Mouse (Mus musculus) midbrain, embryonic 12.5 days (tissue): ENCODE measurements around the gene Lonp2. TPM values are rescaled to one million over a fixed set of nuclear protein-coding genes. Genes with fewer than 3 reads are reported as not detected.

Experiments
- ATAC-seq: fragments of 200-750 bp; cut with Nextera tagmentation; 2 replicates; pipeline ENCODE4 v1.8.0; 2017; ENCODE audit warnings: low read depth, moderate TSS enrichment, moderate library complexity; ENCODE audit not compliant: low FRiP score
- H3K27ac ChIP-seq: fragments of 300-500 bp; sonication (generic); replicated peaks from 2 replicates; pipeline ENCODE4 v1.5.1; 2016; ENCODE audit warnings: mild to moderate bottlenecking
- H3K27me3 ChIP-seq: fragments of 300-500 bp; sonication (generic); 2 replicates; pipeline ENCODE4 v1.6.1; 2016; ENCODE audit warnings: mild to moderate bottlenecking
- H3K36me3 ChIP-seq: fragments of 300-500 bp; sonication (generic); 2 replicates; pipeline ENCODE4 v1.6.1; 2016
- H3K4me1 ChIP-seq: fragments of 300-500 bp; sonication (generic); 2 replicates; pipeline ENCODE4 v1.6.1; 2016
- H3K4me2 ChIP-seq: fragments of 300-500 bp; sonication (generic); replicated peaks from 2 replicates; pipeline ENCODE4 v1.6.1; 2016; ENCODE audit warnings: mild to moderate bottlenecking, moderate library complexity
- H3K4me3 ChIP-seq: fragments of 300-500 bp; sonication (generic); 2 replicates; pipeline ENCODE4 v1.5.1; 2016; ENCODE audit warnings: mild to moderate bottlenecking
- H3K9ac ChIP-seq: fragments of 300-500 bp; sonication (generic); replicated peaks from 2 replicates; pipeline ENCODE4 v1.6.1; 2016; ENCODE audit warnings: mild to moderate bottlenecking, moderate library complexity
- H3K9me3 ChIP-seq: fragments of 300-500 bp; sonication (generic); 2 replicates; pipeline ENCODE4 v1.6.1; 2016; ENCODE audit warnings: mild to moderate bottlenecking
- whole genome bisulfite sequencing: fragments of 180-500 bp; shearing (Covaris S2); methylation state at CpG from one replicate; pipeline ENCODE4 v1.1.7; 2016; 5-methylcytosine and 5-hydroxymethylcytosine counted together
- polyA plus RNA-seq: library from polyadenylated mRNA; unstranded; fragments of >200 nt; fragmentation: Nextera tagmentation; extraction: Ambion mirVana; gene quantifications from 2 replicates; pipeline ENCODE4 v1.2.1, GENCODE M21; 2016

Gene Lonp2
- polyA plus RNA-seq, 1 experiment from 2014 or later: 76.7 TPM

DNA sequence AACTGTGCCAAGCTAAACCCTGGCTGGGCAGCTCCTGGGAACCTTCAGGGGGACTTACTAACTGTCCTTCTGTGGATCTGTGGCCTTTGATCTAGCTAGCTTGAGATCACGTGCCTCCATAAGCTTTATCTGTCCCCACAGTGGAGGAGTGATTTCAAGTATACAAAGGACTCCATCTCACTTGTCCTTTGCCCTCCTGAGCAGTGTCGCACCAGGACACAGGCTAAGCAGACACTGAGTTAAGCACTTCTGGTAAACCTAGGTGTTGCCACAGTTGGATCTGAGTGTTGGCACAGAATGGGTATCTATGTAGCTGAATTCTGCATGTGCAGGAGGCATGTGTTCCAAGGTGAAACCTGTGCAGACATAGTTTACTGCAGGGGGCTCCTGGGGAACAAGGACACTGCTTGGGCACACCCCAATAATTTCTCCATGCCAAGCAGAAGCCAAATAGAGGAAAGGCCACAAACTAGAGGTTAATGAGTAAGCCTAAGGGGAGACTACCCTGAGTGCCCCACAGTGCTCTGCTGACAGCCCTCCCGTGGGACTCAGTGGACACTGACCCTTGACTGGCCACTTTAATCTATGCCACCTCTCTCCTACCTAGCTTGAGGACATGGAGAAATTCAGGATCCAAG lies 29.6 kb upstream of the Lonp2 start:
- ATAC-seq: no peak
- H3K4me3 ChIP-seq: no peak overlapping the region
- no peaks in the 10 kb centered on the region for H3K36me3 ChIP-seq
- no peaks in the 10 kb centered on the region for H3K9me3 ChIP-seq
- no peaks in the 10 kb centered on the region for H3K4me1 ChIP-seq
- H3K27me3 ChIP-seq: no peaks in the 10 kb centered on the region
- no peak overlapping the region for H3K9ac ChIP-seq
- WGBS: 72% methylated on average over 3 of the region's 3 CpGs
- H3K4me2 ChIP-seq: no peak overlapping the region
- H3K27ac ChIP-seq: no peak overlapping the region

DNA sequence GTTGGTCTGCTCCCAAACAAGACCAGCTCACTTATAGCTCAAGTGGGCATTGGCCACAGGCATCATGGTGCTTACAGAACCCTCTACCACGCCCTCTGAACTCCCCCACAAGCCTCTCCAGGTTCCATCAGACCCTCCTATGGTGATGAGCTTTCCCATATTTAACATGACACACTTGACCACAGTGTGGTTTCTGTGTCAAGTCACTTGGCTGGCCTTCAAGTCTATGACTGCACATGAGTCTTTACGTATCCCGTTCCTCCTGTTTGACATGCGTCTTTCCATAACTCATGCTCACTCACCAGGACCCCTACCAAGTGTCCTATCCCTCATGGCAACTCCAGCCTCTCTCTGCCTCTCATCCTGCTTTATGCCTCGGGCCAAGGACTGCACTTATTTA lies 28.2 kb upstream of the Lonp2 start:
- WGBS: 85% methylated on average over 5 of the region's 5 CpGs
- Histone ChIP-seq H3K9me3 (no peaks in the 10 kb centered on the region), H3K27me3 (no peaks in the 10 kb centered on the region), H3K27ac (no peak overlapping the region), H3K4me1 (no peaks in the 10 kb centered on the region), H3K36me3 (no peaks in the 10 kb centered on the region), H3K4me2 (no peak overlapping the region), H3K4me3 (no peak overlapping the region), H3K9ac (no peak overlapping the region)
- ATAC-seq: no peak

DNA sequence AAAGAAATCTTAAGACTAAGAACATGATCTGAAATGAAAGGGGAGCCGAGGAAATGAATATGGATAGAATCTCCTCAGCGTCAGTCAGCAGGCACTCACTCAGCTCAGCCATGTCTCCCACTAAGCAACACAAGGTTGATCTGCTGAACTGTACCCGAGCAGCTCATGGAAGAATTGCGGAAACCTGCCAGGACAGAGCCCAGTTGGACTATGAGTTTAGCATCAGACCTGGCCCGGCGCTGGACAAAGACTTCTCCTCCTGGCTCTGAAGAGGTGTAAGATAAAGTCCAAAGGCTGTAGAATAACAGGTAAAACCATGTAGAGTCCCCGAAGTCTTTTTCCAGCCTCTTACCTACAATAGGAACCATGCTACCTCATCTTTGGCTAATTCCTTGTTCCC lies 26.2 kb upstream of the Lonp2 start:
- H3K27ac ChIP-seq: no peak overlapping the region
- H3K27me3 ChIP-seq: no peaks in the 10 kb centered on the region
- no peak overlapping the region for H3K9ac ChIP-seq
- 91% methylated on average over 7 of the region's 7 CpGs for WGBS
- H3K36me3 ChIP-seq: no peaks in the 10 kb centered on the region
- no peak overlapping the region for H3K4me2 ChIP-seq
- H3K4me1 ChIP-seq: no peaks in the 10 kb centered on the region
- no peak overlapping the region for H3K4me3 ChIP-seq
- H3K9me3 ChIP-seq: no peaks in the 10 kb centered on the region
- no peak for ATAC-seq

DNA sequence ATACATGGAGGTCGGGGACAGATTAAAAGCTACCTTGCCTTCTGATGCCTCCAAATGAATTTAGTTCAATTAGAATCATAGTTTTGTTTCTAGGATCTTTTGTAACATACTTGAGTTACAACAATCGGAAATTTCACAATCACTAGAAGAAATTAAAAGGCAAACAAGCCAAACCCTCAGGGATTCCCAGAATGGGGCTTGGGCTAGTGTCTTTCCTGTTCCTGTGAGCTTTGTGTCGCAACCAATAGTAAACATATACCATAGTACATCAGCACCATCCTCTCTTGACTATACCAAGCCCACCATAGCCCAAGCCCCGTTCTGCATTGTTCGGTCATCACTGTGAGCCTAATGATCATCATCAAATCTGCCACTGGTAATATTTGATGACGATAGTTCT lies 24.5 kb upstream of the Lonp2 start:
- Histone ChIP-seq H3K4me1 (no peaks in the 10 kb centered on the region), H3K9me3 (no peaks in the 10 kb centered on the region), H3K36me3 (no peaks in the 10 kb centered on the region), H3K4me2 (no peak overlapping the region), H3K4me3 (no peak overlapping the region), H3K27ac (no peak overlapping the region), H3K9ac (no peak overlapping the region), H3K27me3 (no peaks in the 10 kb centered on the region)
- ATAC-seq: no peak
- WGBS: 92% methylated on average over 6 of the region's 6 CpGs

DNA sequence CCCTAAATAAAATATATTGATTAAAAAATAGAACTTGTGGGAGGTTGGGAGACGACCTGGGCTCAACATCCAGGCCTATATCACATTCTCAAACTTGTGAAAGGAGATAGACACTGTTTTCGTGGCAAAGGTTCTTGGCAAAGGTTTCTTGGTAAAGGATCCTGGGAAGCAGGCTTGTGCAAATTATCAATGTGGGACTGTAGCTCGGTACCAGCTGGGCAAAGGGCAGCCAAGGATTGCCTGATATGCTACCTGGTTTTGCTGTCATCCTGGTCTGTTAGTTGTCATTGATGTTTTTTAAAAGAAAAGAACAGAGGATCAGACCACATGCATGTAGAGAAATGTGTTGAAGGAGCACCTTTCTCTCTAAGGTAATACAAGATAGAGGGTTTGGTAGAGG lies 23.5 kb upstream of the Lonp2 start:
- H3K27me3 ChIP-seq: no peaks in the 10 kb centered on the region
- H3K4me2 ChIP-seq: no peak overlapping the region
- 83% methylated on average over 3 of the region's 3 CpGs for WGBS
- H3K4me3 ChIP-seq: no peak overlapping the region
- H3K36me3 ChIP-seq: no peaks in the 10 kb centered on the region
- no peak overlapping the region for H3K27ac ChIP-seq
- no peaks in the 10 kb centered on the region for H3K4me1 ChIP-seq
- ATAC-seq: no peak
- H3K9me3 ChIP-seq: no peaks in the 10 kb centered on the region
- no peak overlapping the region for H3K9ac ChIP-seq

DNA sequence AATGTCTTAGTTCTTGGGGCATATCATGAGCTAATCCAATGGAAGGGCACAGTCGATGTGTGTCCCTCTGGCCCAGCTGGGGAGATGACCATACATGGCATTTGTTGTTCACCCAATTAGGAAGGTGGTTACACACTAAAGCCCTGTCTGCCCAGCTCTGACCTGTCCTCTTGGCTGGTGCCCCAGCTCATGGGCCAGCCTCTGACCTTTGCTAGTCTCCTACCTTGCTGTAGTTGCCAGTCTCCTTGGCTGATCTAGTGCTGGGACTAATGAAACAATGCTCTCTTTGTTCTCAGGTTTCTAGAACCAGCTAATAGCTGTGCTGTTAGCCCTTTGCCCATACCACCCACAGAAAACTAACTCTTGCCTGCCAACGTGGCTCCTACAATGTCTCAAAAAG lies 20.7 kb upstream of the Lonp2 start:
- Histone ChIP-seq H3K4me2 (no peak overlapping the region), H3K36me3 (no peaks in the 10 kb centered on the region), H3K4me3 (no peak overlapping the region), H3K27ac (no peak overlapping the region), H3K27me3 (no peaks in the 10 kb centered on the region), H3K9ac (no peak overlapping the region), H3K9me3 (no peaks in the 10 kb centered on the region), H3K4me1 (no peaks in the 10 kb centered on the region)
- no peak for ATAC-seq
- WGBS: 68% methylated on average over 2 of the region's 2 CpGs

DNA sequence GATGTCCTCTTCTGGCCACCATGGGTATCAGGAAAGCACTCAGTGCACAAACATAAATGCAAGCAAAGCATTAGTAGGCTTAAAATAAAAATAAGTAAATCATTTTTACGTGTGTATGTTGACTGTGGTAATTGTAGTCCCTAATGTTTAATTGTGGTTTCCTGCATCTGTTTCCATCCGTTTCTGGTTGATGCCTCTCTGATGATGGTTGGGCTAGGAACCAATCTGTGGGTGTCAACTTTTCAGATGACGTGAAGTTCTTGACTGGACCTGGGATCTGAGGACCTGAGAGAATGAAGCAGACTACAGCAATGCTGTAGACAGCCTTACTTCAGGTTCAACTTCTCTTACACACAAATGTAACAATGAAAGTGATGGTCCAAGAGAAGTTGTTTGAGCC lies 19.2 kb upstream of the Lonp2 start:
- Histone ChIP-seq H3K27me3 (no peaks in the 10 kb centered on the region), H3K27ac (no peak overlapping the region), H3K9me3 (no peaks in the 10 kb centered on the region), H3K9ac (no peak overlapping the region), H3K4me1 (no peaks in the 10 kb centered on the region), H3K4me2 (no peak overlapping the region), H3K36me3 (no peaks in the 10 kb centered on the region), H3K4me3 (no peak overlapping the region)
- ATAC-seq: no peak
- 84% methylated on average over 3 of the region's 3 CpGs for WGBS

DNA sequence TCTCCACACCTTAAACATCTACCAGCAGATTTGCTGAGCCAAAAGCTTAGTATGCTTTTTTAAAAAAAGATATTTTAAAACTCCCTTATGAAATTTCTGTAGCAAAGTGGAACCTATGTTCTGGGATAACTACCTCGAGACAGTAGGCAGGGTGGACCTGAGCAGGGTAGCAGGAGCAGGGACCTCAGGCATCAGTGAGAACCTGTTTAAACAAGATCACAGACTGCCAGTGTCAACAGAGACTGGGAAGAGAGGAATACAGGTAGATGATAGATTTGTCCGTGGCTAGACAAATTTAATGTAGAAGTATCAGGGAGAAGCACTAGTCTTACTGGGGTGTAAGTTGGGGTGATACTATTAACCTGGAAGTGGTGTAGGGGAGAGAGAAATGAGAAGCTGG lies 10.0 kb upstream of the Lonp2 start:
- no peak overlapping the region for H3K27ac ChIP-seq
- 82% methylated on average over 2 of the region's 2 CpGs for WGBS
- no peaks in the 10 kb centered on the region for H3K27me3 ChIP-seq
- no peaks in the 10 kb centered on the region for H3K36me3 ChIP-seq
- no peak for ATAC-seq
- H3K4me3 ChIP-seq: no peak overlapping the region
- no peak overlapping the region for H3K9ac ChIP-seq
- no peaks in the 10 kb centered on the region for H3K9me3 ChIP-seq
- no peaks in the 10 kb centered on the region for H3K4me1 ChIP-seq
- no peak overlapping the region for H3K4me2 ChIP-seq

DNA sequence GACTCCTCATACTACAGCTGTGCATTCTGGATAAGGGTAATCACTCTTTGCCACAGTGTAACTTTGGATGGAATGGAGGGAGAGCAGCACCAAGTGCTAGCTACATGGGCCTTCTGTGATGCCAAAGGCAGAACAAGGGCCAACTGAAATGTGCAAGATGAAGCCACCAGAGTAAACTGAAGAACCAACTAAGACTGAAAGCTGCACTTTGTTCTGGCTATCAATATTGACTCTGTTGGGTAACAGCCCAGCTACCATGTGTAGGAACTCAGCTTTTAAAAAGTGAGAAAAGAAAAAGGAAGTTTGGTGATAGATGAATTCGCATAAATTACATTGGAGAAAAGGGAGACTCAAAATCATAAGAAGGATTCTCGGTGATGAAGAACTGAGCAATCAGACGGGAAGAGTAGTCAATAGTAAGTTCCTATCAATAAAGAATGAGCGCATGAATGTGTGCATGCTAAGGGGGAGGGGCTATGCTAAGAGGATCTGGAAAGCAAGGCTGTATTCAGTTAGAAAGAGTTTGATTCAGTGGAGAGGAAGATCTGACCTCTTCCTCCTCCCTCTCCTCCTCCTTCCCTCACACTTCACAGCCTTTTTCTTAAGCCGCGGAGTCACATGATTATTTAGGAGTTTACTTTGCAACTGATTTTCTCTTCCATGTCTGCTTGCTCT lies 8.6 kb upstream of the Lonp2 start:
- 86% methylated on average over 6 of the region's 6 CpGs for WGBS
- Histone ChIP-seq H3K36me3 (no peaks in the 10 kb centered on the region), H3K4me3 (no peak overlapping the region)

DNA sequence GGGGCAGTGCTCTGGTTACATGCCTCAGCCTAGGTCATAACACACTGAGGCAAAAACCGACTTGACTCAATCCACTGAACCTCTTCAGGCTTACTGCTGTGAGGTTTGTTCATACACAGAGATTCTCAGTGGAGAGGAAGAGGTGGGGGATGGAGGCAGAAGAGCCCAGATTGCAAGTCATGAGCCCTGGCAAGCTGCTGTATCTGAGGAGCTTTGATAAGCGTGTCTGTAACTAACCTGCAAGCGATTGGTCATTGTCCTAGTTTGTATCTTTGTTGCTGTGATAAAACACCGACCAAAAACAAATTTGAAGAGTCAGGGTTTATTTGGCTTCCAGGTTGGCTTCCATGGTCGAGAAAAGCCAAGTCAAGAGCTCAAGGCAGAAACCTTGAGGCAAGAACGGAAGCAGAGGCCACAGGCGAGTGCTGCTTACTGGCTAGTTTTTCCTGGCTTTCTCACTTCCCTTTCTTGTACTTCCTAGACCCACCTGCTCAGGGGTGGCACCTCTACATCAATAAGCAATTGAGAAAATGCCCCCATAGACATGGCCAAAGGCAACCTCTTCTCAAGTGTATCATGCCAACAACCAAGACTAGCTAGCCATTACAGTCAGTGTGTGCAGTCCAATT lies 6.0 kb upstream of the Lonp2 start:
- Histone ChIP-seq H3K4me3 (no peak overlapping the region), H3K36me3 (no peaks in the 10 kb centered on the region), H3K27me3 (no peaks in the 10 kb centered on the region), H3K27ac (no peak overlapping the region), H3K9ac (no peak overlapping the region), H3K4me2 (no peak overlapping the region), H3K4me1 (no peaks in the 10 kb centered on the region), H3K9me3 (no peaks in the 10 kb centered on the region)
- no peak for ATAC-seq
- 84% methylated on average over 7 of the region's 7 CpGs for WGBS

More for the DNA sequence above, 8.6 kb upstream of the Lonp2 start:
- Histone ChIP-seq H3K27me3 (no peaks in the 10 kb centered on the region), H3K9ac (no peak overlapping the region), H3K27ac (no peak overlapping the region), H3K9me3 (no peaks in the 10 kb centered on the region), H3K4me1 (no peaks in the 10 kb centered on the region), H3K4me2 (no peak overlapping the region)
- ATAC-seq: no peak

DNA sequence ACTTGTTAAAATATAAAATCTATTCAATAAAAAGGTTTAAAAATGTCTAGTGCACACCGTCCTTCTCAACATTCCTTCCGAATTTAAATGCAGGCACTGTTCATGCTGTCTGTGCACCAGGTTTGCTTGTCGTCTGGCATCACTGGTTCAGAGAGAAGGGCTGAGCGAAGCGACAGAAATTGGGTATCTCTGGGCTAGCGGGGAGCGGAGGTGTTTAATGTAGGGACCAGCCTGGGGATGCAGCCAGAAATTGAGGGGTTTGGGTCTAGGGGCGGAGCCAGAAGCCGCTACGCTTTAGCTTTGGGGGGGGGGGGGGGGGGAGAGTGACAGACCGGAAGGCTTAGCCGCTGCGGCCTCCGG lies 312 bp upstream of the Lonp2 start:
- ATAC-seq: no peak
- Histone ChIP-seq H3K9me3 (no peaks in the 10 kb centered on the region), H3K36me3 (no peaks in the 10 kb centered on the region), H3K4me2 (peak overlapping the region; percentile 88), H3K9ac (peak overlapping the region; percentile 67), H3K27me3 (no peaks in the 10 kb centered on the region), H3K4me3 (peak overlapping the region; percentile 85), H3K4me1 (peaks cover 16% of the 10 kb centered on the region), H3K27ac (peak overlapping the region; percentile 75)
- WGBS: 2% methylated on average over 11 of the region's 14 CpGs

DNA sequence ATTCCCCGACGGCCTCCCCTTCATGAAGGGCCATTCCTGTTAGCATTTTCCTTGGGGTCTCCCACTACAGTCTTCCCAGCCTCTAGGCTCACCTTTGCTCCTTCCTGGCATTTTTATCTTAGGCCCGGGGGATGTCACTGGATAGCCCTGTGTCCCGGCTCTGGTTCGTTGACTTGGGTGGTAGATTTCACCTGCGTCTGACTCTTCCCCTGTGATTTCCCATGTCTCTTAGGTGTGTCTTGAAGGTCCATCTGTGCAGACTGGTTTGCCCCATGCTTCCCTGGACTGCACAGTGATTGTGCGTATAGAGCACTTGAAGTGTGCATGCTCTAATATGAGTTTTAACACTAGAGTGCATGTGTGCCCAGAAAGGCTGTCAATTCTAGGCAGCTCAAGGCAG lies 1.1 kb downstream of the Lonp2 start:
- Histone ChIP-seq H3K4me2 (peak overlapping the region; percentile 88), H3K9me3 (no peaks in the 10 kb centered on the region), H3K4me3 (peak overlapping the region; percentile 85), H3K4me1 (peaks cover 16% of the 10 kb centered on the region), H3K27me3 (no peaks in the 10 kb centered on the region), H3K27ac (no peak overlapping the region), H3K36me3 (no peaks in the 10 kb centered on the region), H3K9ac (peak overlapping the region; percentile 75)
- 62% methylated on average over 7 of the region's 7 CpGs for WGBS
- ATAC-seq: no peak
